8 mouse cellular contexts compared by ENCODE assay signal in genomic region chr17:35868165-35868820, GRCm38 (mm10). TPM values are rescaled to one million over a fixed set of nuclear protein-coding genes. Genes with fewer than 3 reads are reported as not detected.
DNase-seq lines count a peak whose midpoint lies in the region; ATAC-seq and TF ChIP-seq lines count a peak whose summit lies in the region.

No protein-coding gene starts in this region.

- no peaks in the 10 kb centered on the region for H3K9me3 ChIP-seq in kidney, embryonic 14.5 days (ENCODE audit: control insufficient read depth, low read length)
- peaks cover 4% of the 10 kb centered on the region; the same call in 1 of the 2 replicates for H3K9me3 ChIP-seq in liver, embryonic 11.5 days (ENCODE audit: control insufficient read depth, low read length)

- TF ChIP-seq POLR2A in cortical plate, adult 2 months (IDR thresholded peaks at IDR 0.05; ENCODE audit: extremely low read depth, insufficient read depth, low read length), result no peak

- peak overlapping the region; percentile 60 for H3K9ac ChIP-seq in kidney, embryonic 14.5 days (ENCODE audit: low read depth, low read length)
- H3K9ac ChIP-seq in liver, embryonic 11.5 days (ENCODE audit: low read depth, low read length), result peak overlapping the region; percentile 57

- peak overlapping the region; percentile 58 for H3K4me2 ChIP-seq in kidney, embryonic 14.5 days (replicated peaks; ENCODE audit: low read depth, low read length)
- H3K4me2 ChIP-seq in liver, embryonic 11.5 days, result peak overlapping the region; percentile 97

- WGBS in kidney, embryonic 14.5 days, result 24% methylated on average over 14 of the region's 17 CpGs
- 18% methylated on average over 17 of the region's 17 CpGs for WGBS in liver, embryonic 11.5 days

- H3K4me1 ChIP-seq in kidney, embryonic 14.5 days (ENCODE audit: control insufficient read depth, insufficient read depth, low read length), result peaks cover 41% of the 10 kb centered on the region
- peaks cover 3% of the 10 kb centered on the region; the same call in 1 of the 2 replicates for H3K4me1 ChIP-seq in cortical plate, adult 2 months (ENCODE audit: control insufficient read depth, insufficient read depth, low read length)
- peaks cover 41% of the 10 kb centered on the region for H3K4me1 ChIP-seq in liver, embryonic 11.5 days (replicated peaks; ENCODE audit: control insufficient read depth, insufficient read depth, low read length)

- DNase-seq in kidney, adult 9 months, result no peak
- peak; percentile 48 for DNase-seq in heart, postnatal 4 days
- DNase-seq in liver, embryonic 11.5 days (ENCODE audit: low spot score), result no peak
- peak; percentile 16 to 33 for DNase-seq in natural killer cell, adult 2 months (ENCODE audit: low spot score in 2 of 2)
- no peak for DNase-seq in left cerebral cortex, adult 11 months (ENCODE audit: low spot score)

- H3K27ac ChIP-seq in kidney, embryonic 14.5 days (ENCODE audit: low read depth, low read length), result peak overlapping the region; percentile 91; the same call in 1 of the 2 replicates
- peak overlapping the region; percentile 75 for H3K27ac ChIP-seq in cortical plate, adult 2 months (ENCODE audit: insufficient read depth, low read length)
- H3K27ac ChIP-seq in liver, embryonic 11.5 days (ENCODE audit: low read depth, low read length), result peak overlapping the region; percentile 82

- no peak for ATAC-seq in kidney, embryonic 14.5 days (ENCODE audit: low FRiP score, low TSS enrichment)
- no peak for ATAC-seq in liver, embryonic 11.5 days (replicated peaks; ENCODE audit: low FRiP score)
- ATAC-seq in erythroid progenitor cell, adult 5-6 weeks (replicated peaks; ENCODE audit: low FRiP score, poor library complexity, severe bottlenecking), result no peak

- H3K27me3 ChIP-seq in kidney, embryonic 14.5 days (ENCODE audit: control insufficient read depth, insufficient read depth, low read length), result no peaks in the 10 kb centered on the region
- peaks cover 4% of the 10 kb centered on the region; the same call in 1 of the 2 replicates for H3K27me3 ChIP-seq in liver, embryonic 11.5 days (replicated peaks; ENCODE audit: control insufficient read depth, insufficient read depth, low read length)

- no peak for TF ChIP-seq CTCF in cortical plate, adult 2 months (IDR thresholded peaks at IDR 0.05; ENCODE audit: extremely low read depth, insufficient read depth, low read length)

- peak overlapping the region; percentile 54 for H3K4me3 ChIP-seq in kidney, embryonic 14.5 days (ENCODE audit: low read length)
- H3K4me3 ChIP-seq in cortical plate, adult 2 months (ENCODE audit: insufficient read depth, low read length), result peak overlapping the region; percentile 49
- H3K4me3 ChIP-seq in liver, embryonic 11.5 days (ENCODE audit: low read depth, low read length), result peak overlapping the region; percentile 59

- H3K36me3 ChIP-seq in kidney, embryonic 14.5 days (ENCODE audit: control insufficient read depth, insufficient read depth, low read length), result peaks cover 9% of the 10 kb centered on the region; the same call in 1 of the 2 replicates
- peaks cover 4% of the 10 kb centered on the region; the same call in 1 of the 2 replicates for H3K36me3 ChIP-seq in liver, embryonic 11.5 days (ENCODE audit: control insufficient read depth, insufficient read depth, low read length)

RNA-seq across cellular contexts. Expression of gene Ppp1r18, which starts 2.9 kb away (rescaled TPM):
- polyA plus RNA-seq in kidney, embryonic 14.5 days (2014; fragmentation: Nextera tagmentation; extraction: Ambion mirVana), result 19.1 and 21.1 TPM in 2 replicates
- polyA plus RNA-seq in cortical plate, adult 2 months (2012; rRNA removed), result 11.1 and 11.4 TPM in 2 replicates
- total RNA-seq in heart, postnatal 4 days (2021), result 10 to 100 TPM; 32.6 to 32.7 TPM
- polyA plus RNA-seq in liver, embryonic 11.5 days (2014; fragmentation: Nextera tagmentation; extraction: Ambion mirVana), result 22.0 and 23.1 TPM in 2 replicates
- 32.8 and 37.7 TPM in 2 replicates for total RNA-seq in erythroid progenitor cell, adult 5-6 weeks (2015; ENCODE audit: low replicate concordance)
- total RNA-seq in erythroid progenitor cell, adult 5-6 weeks (2017; ENCODE audit: low replicate concordance), result 7.2 and 10.2 TPM in 2 replicates

RNA-seq across cellular contexts. Expression of gene Nrm, which starts 7.2 kb away (rescaled TPM):
- 53.2 and 65.2 TPM in 2 replicates for polyA plus RNA-seq in kidney, embryonic 14.5 days (2014; fragmentation: Nextera tagmentation; extraction: Ambion mirVana)
- polyA plus RNA-seq in cortical plate, adult 2 months (2012; rRNA removed), result 7.5 and 9.3 TPM in 2 replicates
- total RNA-seq in heart, postnatal 4 days (2021), result 10 to 100 TPM; 26.3 to 32.2 TPM
- polyA plus RNA-seq in liver, embryonic 11.5 days (2014; fragmentation: Nextera tagmentation; extraction: Ambion mirVana), result 40.9 and 45.4 TPM in 2 replicates
- total RNA-seq in erythroid progenitor cell, adult 5-6 weeks (2015; ENCODE audit: low replicate concordance), result 32.8 and 36.0 TPM in 2 replicates
- total RNA-seq in erythroid progenitor cell, adult 5-6 weeks (2017; ENCODE audit: low replicate concordance), result 19.1 and 35.8 TPM in 2 replicates

RNA-seq across cellular contexts. Expression of gene Dhx16, which starts 11.3 kb away (rescaled TPM):
- 37.8 and 50.0 TPM in 2 replicates for polyA plus RNA-seq in kidney, embryonic 14.5 days (2014; fragmentation: Nextera tagmentation; extraction: Ambion mirVana)
- polyA plus RNA-seq in cortical plate, adult 2 months (2012; rRNA removed), result 42.6 and 44.1 TPM in 2 replicates
- 10 to 100 TPM; 24.2 to 25.1 TPM for total RNA-seq in heart, postnatal 4 days (2021)
- polyA plus RNA-seq in liver, embryonic 11.5 days (2014; fragmentation: Nextera tagmentation; extraction: Ambion mirVana), result 69.1 and 70.4 TPM in 2 replicates
- 139 and 201 TPM in 2 replicates for total RNA-seq in erythroid progenitor cell, adult 5-6 weeks (2015; ENCODE audit: low replicate concordance)
- 73.1 and 118 TPM in 2 replicates for total RNA-seq in erythroid progenitor cell, adult 5-6 weeks (2017; ENCODE audit: low replicate concordance)

RNA-seq across cellular contexts. Expression of gene Mdc1, which starts 27.0 kb away (rescaled TPM):
- polyA plus RNA-seq in kidney, embryonic 14.5 days (2014; fragmentation: Nextera tagmentation; extraction: Ambion mirVana), result 13.1 and 16.5 TPM in 2 replicates
- polyA plus RNA-seq in cortical plate, adult 2 months (2012; rRNA removed), result 7.7 and 8.4 TPM in 2 replicates
- total RNA-seq in heart, postnatal 4 days (2021), result 10 to 100 TPM; 37.9 to 40.6 TPM
- 19.6 and 23.3 TPM in 2 replicates for polyA plus RNA-seq in liver, embryonic 11.5 days (2014; fragmentation: Nextera tagmentation; extraction: Ambion mirVana)
- 117 and 147 TPM in 2 replicates for total RNA-seq in erythroid progenitor cell, adult 5-6 weeks (2015; ENCODE audit: low replicate concordance)
- 31.0 and 57.1 TPM in 2 replicates for total RNA-seq in erythroid progenitor cell, adult 5-6 weeks (2017; ENCODE audit: low replicate concordance)

RNA-seq across cellular contexts. Expression of gene 2310061I04Rik, which starts 28.9 kb away (rescaled TPM):
- polyA plus RNA-seq in kidney, embryonic 14.5 days (2014; fragmentation: Nextera tagmentation; extraction: Ambion mirVana), result 36.2 and 41.5 TPM in 2 replicates
- 103 TPM in 2 replicates for polyA plus RNA-seq in cortical plate, adult 2 months (2012; rRNA removed)
- total RNA-seq in heart, postnatal 4 days (2021), result 10 to 100 TPM; 45.0 to 47.0 TPM
- polyA plus RNA-seq in liver, embryonic 11.5 days (2014; fragmentation: Nextera tagmentation; extraction: Ambion mirVana), result 33.7 and 34.0 TPM in 2 replicates
- total RNA-seq in erythroid progenitor cell, adult 5-6 weeks (2015; ENCODE audit: low replicate concordance), result 37.7 and 68.5 TPM in 2 replicates
- 2.9 and 3.7 TPM in 2 replicates for total RNA-seq in erythroid progenitor cell, adult 5-6 weeks (2017; ENCODE audit: low replicate concordance)

Comparison
In these comparisons a context has a peak if more than half of its experiments do, and no peak if none do; other contexts are left out.
1. DNase-seq: peak in heart, postnatal 4 days (single experiment) and natural killer cell, adult 2 months (2 of 2); none in kidney, adult 9 months (single experiment), liver, embryonic 11.5 days (single experiment) and left cerebral cortex, adult 11 months (single experiment).
2. Peak in every context shown above with its lines, with median percentiles within 50 percentile points of each other: H3K27ac ChIP-seq and H3K4me3 ChIP-seq.